Mouse (Mus musculus): ENCODE data around the gene Gsn. TPM values are rescaled to one million over a fixed set of nuclear protein-coding genes. Genes with fewer than 3 reads are reported as not detected.

The Gsn gene
- total and polyA plus RNA-seq, 3 experiments: 24.2 to 54.2 (median 42.9) TPM

DNA sequence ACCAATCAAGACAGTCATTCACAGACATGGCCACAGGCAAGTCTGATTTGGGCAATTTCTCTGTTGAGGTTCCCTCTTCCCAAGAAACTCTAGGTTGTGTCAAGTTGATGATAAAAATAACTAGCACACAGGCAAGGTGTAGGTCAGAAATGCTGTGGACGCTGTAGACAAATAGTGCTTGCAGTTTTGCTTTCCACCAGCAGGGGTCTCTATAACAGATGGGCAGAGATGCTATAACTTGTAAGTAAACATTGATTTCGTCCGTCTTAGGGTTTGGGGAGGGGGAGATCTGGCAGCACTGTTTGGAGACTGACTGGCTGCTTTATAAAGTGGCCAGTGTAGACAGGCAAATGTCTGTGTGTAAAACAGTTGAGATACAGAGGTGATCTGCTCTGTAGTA lies 35.7 kb downstream of the Gsn start:
- H3K9me3 ChIP-seq (replicated peaks; ENCODE audit: low read length): no peaks in the 10 kb centered on the region
- no peak overlapping the region for H3K27ac ChIP-seq (ENCODE audit: insufficient read depth, low read depth)
- no peaks in the 10 kb centered on the region for H3K27me3 ChIP-seq (replicated peaks)
- in situ Hi-C loops (cut with MboI; ENCODE audit: low pct_ligation_motif_present, low pct_unique_long_range_greater_than_20kb, low sequenced_read_pairs): loop anchor here (10.0 to 25.0 kb wide), 2 partner anchors 213 to 620 kb away; no protein-coding TSS in a partner anchor
- peak; percentile 45 for DNase-seq (ENCODE audit: extremely low read depth)
- H3K36me3 ChIP-seq (replicated peaks in 1 of 2; ENCODE audit: control insufficient read depth in 1 of 2, insufficient read depth in 1 of 2, low read length in 1 of 2): peaks cover 18 to 70% of the 10 kb centered on the region in 2 experiments
- dilution Hi-C loops (cut with MboI; ENCODE audit: extremely low pct_ligation_motif_present, extremely low pct_unique_long_range_greater_than_20kb, low sequenced_read_pairs): no loop called here
- H3K4me3 ChIP-seq (replicated peaks in 1 of 3; ENCODE audit: low read depth in 2 of 3, low read length in 2 of 3, poor library complexity in 1 of 3): no peak overlapping the region
- TF ChIP-seq SMC3 (IDR thresholded peaks at IDR 0.05; ENCODE audit: low read depth, low read length) (peak; percentile 74), CTCF (conservative IDR thresholded peaks at IDR 0.05 in 1 of 2, IDR thresholded peaks at IDR 0.05 in 1 of 2; ENCODE audit: low read depth in 2 of 2, low read length in 2 of 2) (peak; percentile 78 to 93), NRF1 (IDR thresholded peaks at IDR 0.05; ENCODE audit: low read depth, low read length) (no peak), RAD21 (IDR thresholded peaks at IDR 0.05; ENCODE audit: low read depth, low read length) (peak; percentile 37)
- peaks cover 3 to 8% of the 10 kb centered on the region in 2 experiments; a peak in 3 of 4 replicates for H3K4me1 ChIP-seq (ENCODE audit: control insufficient read depth in 1 of 2, insufficient read depth in 2 of 2)
- no peak overlapping the region for H3K9ac ChIP-seq (ENCODE audit: insufficient read depth, low read depth)
- no peak overlapping the region for H3K4me2 ChIP-seq (ENCODE audit: insufficient read depth, low read depth, poor library complexity, severe bottlenecking)
- no peaks in the 10 kb centered on the region for H3K79me2 ChIP-seq (replicated peaks; ENCODE audit: control insufficient read depth, extremely low read depth, insufficient read depth, poor library complexity, severe bottlenecking)

DNA sequence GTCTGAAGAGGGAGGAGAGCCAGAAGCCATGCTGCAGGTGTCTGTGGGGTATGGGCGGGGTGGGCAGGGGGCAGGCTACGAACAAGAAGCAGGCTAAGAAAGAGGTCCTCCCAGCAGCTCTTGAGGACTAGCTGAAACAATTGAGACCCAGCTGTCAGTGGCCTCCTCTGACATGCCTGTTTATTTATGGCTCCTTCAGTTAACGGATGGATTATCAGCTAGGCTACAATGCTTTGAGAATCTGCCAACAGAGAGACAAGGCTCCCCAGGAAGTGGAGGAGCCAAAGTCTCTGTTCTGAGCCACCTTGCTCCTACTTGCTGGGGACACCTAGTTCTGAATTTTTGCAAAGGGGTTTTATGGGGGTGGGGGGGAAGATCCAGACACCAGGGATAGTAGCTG lies 36.5 kb downstream of the Gsn start:
- Histone ChIP-seq H3K4me1 (ENCODE audit: control insufficient read depth in 1 of 2, insufficient read depth in 2 of 2) (peaks cover 3 to 8% of the 10 kb centered on the region in 2 experiments; a peak in 3 of 4 replicates), H3K4me2 (ENCODE audit: insufficient read depth, low read depth, poor library complexity, severe bottlenecking) (no peak overlapping the region), H3K27ac (ENCODE audit: insufficient read depth, low read depth) (no peak overlapping the region), H3K27me3 (replicated peaks) (no peaks in the 10 kb centered on the region), H3K79me2 (replicated peaks; ENCODE audit: control insufficient read depth, extremely low read depth, insufficient read depth, poor library complexity, severe bottlenecking) (no peaks in the 10 kb centered on the region), H3K4me3 (replicated peaks in 1 of 3; ENCODE audit: low read depth in 2 of 3, low read length in 2 of 3, poor library complexity in 1 of 3) (no peak overlapping the region), H3K9ac (ENCODE audit: insufficient read depth, low read depth) (no peak overlapping the region), H3K36me3 (replicated peaks in 1 of 2; ENCODE audit: control insufficient read depth in 1 of 2, insufficient read depth in 1 of 2, low read length in 1 of 2) (peaks cover 18 to 70% of the 10 kb centered on the region in 2 experiments), H3K9me3 (replicated peaks; ENCODE audit: low read length) (no peaks in the 10 kb centered on the region)
- in situ Hi-C loops (cut with MboI; ENCODE audit: low pct_ligation_motif_present, low pct_unique_long_range_greater_than_20kb, low sequenced_read_pairs) (loop anchor here (10.0 to 25.0 kb wide), 2 partner anchors 212 to 620 kb away; no protein-coding TSS in a partner anchor), dilution Hi-C loops (cut with MboI; ENCODE audit: extremely low pct_ligation_motif_present, extremely low pct_unique_long_range_greater_than_20kb, low sequenced_read_pairs) (no loop called here)
- TF ChIP-seq PAX5 (IDR thresholded peaks at IDR 0.05; ENCODE audit: low read length) (no peak), RAD21 (IDR thresholded peaks at IDR 0.05; ENCODE audit: low read depth, low read length) (no peak), POLR2A (IDR thresholded peaks at IDR 0.05; ENCODE audit: low read depth, low read length) (no peak), ELF1 (IDR thresholded peaks at IDR 0.05; ENCODE audit: low read depth, low read length) (no peak), UBTF (IDR thresholded peaks at IDR 0.05; ENCODE audit: low read depth, low read length) (no peak), ZC3H11A (IDR thresholded peaks at IDR 0.05; ENCODE audit: low read depth, low read length) (no peak), E2F4 (IDR thresholded peaks at IDR 0.05; ENCODE audit: insufficient replicate concordance, low read depth, low read length) (no peak), MYC (IDR thresholded peaks at IDR 0.05; ENCODE audit: low read depth, low read length) (no peak), USF1 (IDR thresholded peaks at IDR 0.05; ENCODE audit: low read depth, low read length) (no peak)
- DNase-seq (ENCODE audit: extremely low read depth): no peak

DNA sequence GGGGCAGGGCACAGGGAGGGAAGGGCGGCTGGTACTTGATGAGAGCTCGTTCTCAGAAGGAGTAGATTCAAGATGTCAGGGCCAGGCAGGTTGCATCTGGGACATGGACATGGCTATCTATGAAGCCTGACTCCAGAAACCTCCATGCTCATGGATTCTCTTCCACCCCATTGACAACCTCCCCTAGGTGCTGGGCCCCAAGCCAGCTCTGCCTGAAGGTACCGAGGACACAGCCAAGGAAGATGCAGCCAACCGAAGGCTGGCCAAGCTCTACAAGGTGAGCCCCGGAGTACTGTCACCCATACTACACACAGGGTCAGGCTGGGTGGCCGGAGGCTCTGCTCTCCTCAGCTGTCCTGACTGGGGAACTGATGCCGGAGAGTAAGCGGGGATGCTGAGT lies 37.1 kb downstream of the Gsn start:
- no peak for TF ChIP-seq USF2 (conservative IDR thresholded peaks at IDR 0.05; ENCODE audit: low read depth, low read length)
- Histone ChIP-seq H3K9me3 (replicated peaks; ENCODE audit: low read length) (no peaks in the 10 kb centered on the region), H3K4me1 (ENCODE audit: control insufficient read depth in 1 of 2, insufficient read depth in 2 of 2) (peaks cover 3 to 11% of the 10 kb centered on the region in 2 experiments; a peak in 3 of 4 replicates), H3K27me3 (replicated peaks) (no peaks in the 10 kb centered on the region), H3K27ac (ENCODE audit: insufficient read depth, low read depth) (no peak overlapping the region), H3K79me2 (replicated peaks; ENCODE audit: control insufficient read depth, extremely low read depth, insufficient read depth, poor library complexity, severe bottlenecking) (no peaks in the 10 kb centered on the region), H3K4me2 (ENCODE audit: insufficient read depth, low read depth, poor library complexity, severe bottlenecking) (no peak overlapping the region), H3K9ac (ENCODE audit: insufficient read depth, low read depth) (no peak overlapping the region), H3K4me3 (replicated peaks in 1 of 3; ENCODE audit: low read depth in 2 of 3, low read length in 2 of 3, poor library complexity in 1 of 3) (no peak overlapping the region), H3K36me3 (replicated peaks in 1 of 2; ENCODE audit: control insufficient read depth in 1 of 2, insufficient read depth in 1 of 2, low read length in 1 of 2) (peaks cover 18 to 70% of the 10 kb centered on the region in 2 experiments)
- DNase-seq (ENCODE audit: extremely low read depth): no peak
- dilution Hi-C loops (cut with MboI; ENCODE audit: extremely low pct_ligation_motif_present, extremely low pct_unique_long_range_greater_than_20kb, low sequenced_read_pairs): no loop called here
- in situ Hi-C loops (cut with MboI; ENCODE audit: low pct_ligation_motif_present, low pct_unique_long_range_greater_than_20kb, low sequenced_read_pairs): loop anchor here (10.0 to 25.0 kb wide), 2 partner anchors 212 to 619 kb away; no protein-coding TSS in a partner anchor
